Mouse (Mus musculus) thymus, adult 2 months (tissue): ENCODE data around the gene Cdyl2. TPM values are rescaled to one million over a fixed set of nuclear protein-coding genes. Genes with fewer than 3 reads are reported as not detected.

ENCODE experiments used
- DNase-seq: peaks from one replicate; pipeline ENCODE4 v3.0.0; 2021
- H3K27ac ChIP-seq: fragments of 200-500 bp; 2 replicates; pipeline ENCODE4 v1.5.1; 2012; ENCODE audit warnings: low read length, control low read depth; ENCODE audit not compliant: control insufficient read depth, insufficient read depth
- H3K27me3 ChIP-seq: fragments of 200-500 bp; 2 replicates; pipeline ENCODE4 v1.6.1; 2012; ENCODE audit warnings: mild to moderate bottlenecking, low read length, moderate library complexity, mixed read lengths; ENCODE audit not compliant: control insufficient read depth, insufficient read depth
- H3K36me3 ChIP-seq: fragments of 200-500 bp; 2 replicates; pipeline ENCODE4 v1.6.1; 2012; ENCODE audit warnings: mild to moderate bottlenecking, low read length, moderate library complexity; ENCODE audit not compliant: control insufficient read depth, insufficient read depth
- H3K4me1 ChIP-seq: fragments of 200-500 bp; replicated peaks from 2 replicates; pipeline ENCODE4 v1.6.1; 2012; ENCODE audit warnings: low read length; ENCODE audit not compliant: control insufficient read depth, insufficient read depth
- H3K4me3 ChIP-seq: fragments of 200-500 bp; 2 replicates; pipeline ENCODE4 v1.5.1; 2012; ENCODE audit warnings: mild to moderate bottlenecking, low read length, control low read depth, moderate library complexity; ENCODE audit not compliant: control insufficient read depth, insufficient read depth
- CTCF ChIP-seq: fragments of 200-500 bp; IDR thresholded peaks from 2 replicates; pipeline ENCODE4 v1.5.1; 2012; ENCODE audit warnings: mild to moderate bottlenecking, control low read depth, low read length, moderate library complexity, borderline replicate concordance; ENCODE audit not compliant: control insufficient read depth, poor library complexity, insufficient read depth; ENCODE audit errors: extremely low read depth
- POLR2A ChIP-seq: fragments of 200-500 bp; IDR thresholded peaks from 2 replicates; pipeline ENCODE4 v1.6.1; 2012; ENCODE audit warnings: mild to moderate bottlenecking, low read length, control low read depth, moderate library complexity; ENCODE audit not compliant: control insufficient read depth, poor library complexity, insufficient read depth; ENCODE audit errors: extremely low read depth
- WGBS: fragments of 180-500 bp; shearing (Covaris S2); methylation state at CpG from one replicate; pipeline ENCODE4 v1.1.7; 2018; 5-methylcytosine and 5-hydroxymethylcytosine counted together
- polyA plus RNA-seq: library from polyadenylated mRNA; depleted of rRNA; stranded (reverse); fragments of >200 nt; gene quantifications from 2 replicates; pipeline ENCODE4 v1.2.3, GENCODE M21; 2012

Cdyl2 gene
- polyA plus RNA-seq, 1 experiment = 12.1 TPM

GRCm38 (mm10) chr8:116587616-116588468 is 144.9 kb downstream of the Cdyl2 start:
- Histone ChIP-seq H3K36me3 (no peaks in the 10 kb centered on the region), H3K4me3 (peak overlapping the region; percentile 25), H3K4me1 (peaks cover 57% of the 10 kb centered on the region), H3K27ac (peak overlapping the region; percentile 98), H3K27me3 (no peaks in the 10 kb centered on the region)
- WGBS = 50% methylated on average over 19 of the region's 19 CpGs
- DNase-seq = peak; percentile 85
- no peak for TF ChIP-seq CTCF
- TF ChIP-seq POLR2A = peak; percentile 58; the same call in 1 of the 2 replicates

DNA sequence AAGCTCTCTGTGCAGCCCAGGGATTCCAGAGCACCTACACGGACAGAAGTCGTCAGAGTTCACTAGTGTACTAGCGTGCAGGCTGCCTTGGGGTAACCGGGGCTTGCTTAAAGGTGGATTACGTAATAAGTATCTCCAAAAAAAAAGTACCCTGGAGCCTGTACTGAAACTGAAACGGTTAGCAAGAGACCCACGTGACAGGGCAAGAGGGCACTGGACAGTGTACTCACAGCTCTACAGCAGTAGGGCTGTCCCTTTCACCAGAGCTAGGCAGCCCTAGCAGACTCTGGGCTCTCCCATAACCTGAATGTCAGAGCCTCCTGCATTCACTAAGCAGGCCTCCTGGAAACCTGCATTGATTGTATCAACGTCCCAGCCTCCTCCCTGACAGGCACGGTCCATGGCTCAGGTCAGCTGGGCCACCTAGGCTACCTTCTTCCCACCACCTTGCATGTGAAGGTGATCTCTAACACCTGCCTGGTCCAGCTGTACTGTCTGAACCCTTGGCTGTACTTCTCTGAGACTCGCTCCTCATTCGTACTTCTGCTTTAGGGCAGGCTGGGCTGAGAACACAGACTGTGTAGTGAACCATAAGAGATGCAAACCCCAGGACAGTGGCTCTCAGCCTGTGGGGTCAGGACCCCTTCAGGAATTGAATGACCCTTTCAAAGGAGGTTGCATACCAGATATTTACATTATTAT is 151.3 kb downstream of the Cdyl2 start:
- DNase-seq = no peak
- WGBS = 90% methylated on average over 11 of the region's 11 CpGs
- Histone ChIP-seq H3K4me3 (no peak overlapping the region), H3K4me1 (peaks cover 8% of the 10 kb centered on the region), H3K36me3 (no peaks in the 10 kb centered on the region), H3K27ac (no peak overlapping the region), H3K27me3 (no peaks in the 10 kb centered on the region)
- TF ChIP-seq POLR2A (no peak), CTCF (no peak)

DNA sequence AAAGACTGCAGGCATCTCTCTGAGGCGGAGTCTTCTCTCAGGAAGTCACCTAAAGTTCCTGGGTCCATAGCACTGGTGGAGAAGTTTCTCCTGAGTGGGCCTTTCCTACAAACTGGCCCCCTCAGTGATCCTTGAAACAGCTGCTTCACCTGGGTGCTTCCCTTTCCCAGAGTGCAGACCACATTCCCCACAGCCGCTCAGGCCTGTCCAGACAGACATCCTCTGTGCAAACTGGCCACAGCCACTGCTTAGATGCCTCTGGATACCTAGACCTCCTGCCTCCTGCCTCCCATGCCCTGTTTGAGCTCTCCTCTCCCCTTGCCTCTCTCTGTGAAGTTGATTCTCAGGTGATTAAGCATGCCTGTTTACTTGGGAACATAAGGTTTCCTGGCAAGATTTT is 156.1 kb downstream of the Cdyl2 start:
- H3K36me3 ChIP-seq = no peaks in the 10 kb centered on the region
- TF ChIP-seq POLR2A = no peak
- no peak for TF ChIP-seq CTCF
- H3K27me3 ChIP-seq = no peaks in the 10 kb centered on the region
- no peak overlapping the region for H3K4me3 ChIP-seq
- no peak overlapping the region for H3K27ac ChIP-seq
- DNase-seq = no peak
- no peaks in the 10 kb centered on the region for H3K4me1 ChIP-seq
- 100% methylated on average over 2 of the region's 2 CpGs for WGBS

- Histone ChIP-seq H3K36me3 (no peaks in the 10 kb centered on the region), H3K27me3 (no peaks in the 10 kb centered on the region), H3K4me3 (no peak overlapping the region), H3K27ac (no peak overlapping the region), H3K4me1 (0 out of 2 replicates have a peak, but pooled peaks cover 5% of the 10 kb centered on the region)
- DNase-seq = no peak
- over 99% methylated on average over 5 of the region's 5 CpGs for WGBS
- no peak for TF ChIP-seq POLR2A
- TF ChIP-seq CTCF = no peak
Measured at GRCm38 (mm10) chr8:116573085-116573484, 159.7 kb downstream of the Cdyl2 start.

DNA sequence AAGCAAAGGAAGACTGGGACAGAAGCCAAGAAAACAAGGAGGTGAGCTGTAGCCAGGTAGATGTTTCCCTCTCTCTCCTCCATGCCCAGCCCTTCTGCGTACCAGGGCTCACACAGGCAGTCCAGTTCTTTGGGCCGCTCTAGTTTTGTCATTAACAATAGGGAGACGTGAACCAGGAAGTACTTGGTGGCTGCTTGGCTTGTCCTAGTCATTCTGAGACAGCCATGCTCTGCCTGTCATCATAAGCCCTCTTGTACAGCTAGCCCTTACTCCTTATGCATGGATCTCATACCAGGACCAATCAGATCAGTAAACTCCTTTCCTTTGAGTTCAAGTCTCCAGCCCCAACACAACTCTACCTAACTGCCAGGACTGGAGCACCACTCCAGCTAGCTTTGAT is 180.0 kb downstream of the Cdyl2 start:
- Histone ChIP-seq H3K27me3 (no peaks in the 10 kb centered on the region), H3K4me1 (no peaks in the 10 kb centered on the region; the same call in none of the 2 replicates), H3K4me3 (no peak overlapping the region), H3K27ac (no peak overlapping the region), H3K36me3 (no peaks in the 10 kb centered on the region)
- TF ChIP-seq CTCF (no peak), POLR2A (no peak)
- DNase-seq = no peak
- 80% methylated on average over 3 of the region's 3 CpGs for WGBS

GRCm38 (mm10) chr8:116552255-116552654 is 180.5 kb downstream of the Cdyl2 start:
- TF ChIP-seq POLR2A (no peak), CTCF (no peak)
- DNase-seq = no peak
- H3K27me3 ChIP-seq = no peaks in the 10 kb centered on the region
- no peaks in the 10 kb centered on the region for H3K36me3 ChIP-seq
- 36% methylated on average over 6 of the region's 6 CpGs for WGBS
- no peak overlapping the region for H3K27ac ChIP-seq
- H3K4me1 ChIP-seq = no peaks in the 10 kb centered on the region; the same call in none of the 2 replicates
- H3K4me3 ChIP-seq = no peak overlapping the region

DNA sequence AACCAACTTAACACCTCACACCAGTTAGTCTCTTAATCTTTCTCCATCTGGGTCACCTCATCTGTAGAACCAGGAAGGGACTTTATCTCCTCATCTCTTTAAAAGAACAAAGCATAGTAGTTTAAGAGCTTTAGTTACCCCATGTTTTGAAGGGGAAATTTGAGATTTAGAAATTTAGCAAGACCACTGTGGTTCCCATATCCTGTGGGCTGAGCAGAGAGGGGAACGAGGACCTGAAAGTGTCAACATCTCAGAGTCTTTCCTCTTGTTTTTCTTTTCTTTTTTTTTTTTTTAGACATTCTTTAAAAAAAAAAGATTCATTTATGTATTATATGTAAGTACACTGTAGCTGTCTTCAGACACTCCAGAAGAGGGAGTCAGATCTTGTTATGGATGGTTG is 189.4 kb downstream of the Cdyl2 start:
- Histone ChIP-seq H3K36me3 (no peaks in the 10 kb centered on the region), H3K4me1 (no peaks in the 10 kb centered on the region), H3K4me3 (no peak overlapping the region), H3K27ac (no peak overlapping the region), H3K27me3 (no peaks in the 10 kb centered on the region)
- DNase-seq = no peak
- no peak for TF ChIP-seq CTCF
- TF ChIP-seq POLR2A = no peak
- 11% methylated on average over 1 of the region's 1 CpGs for WGBS
